Mouse (Mus musculus) kidney, adult 2 months (tissue): Measurements from ENCODE around the gene Lgals9. TPM values are rescaled to one million over a fixed set of nuclear protein-coding genes. Genes with fewer than 3 reads are reported as not detected.
"Not testable (repeated sequence)": the region's sequence is repeated elsewhere in the genome, so short reads cannot be mapped to it uniquely, and the experiment has no call there.

Experiments used
- DNase-seq: peaks from one replicate; pipeline ENCODE4 v3.0.0; 2021
- H3K27ac ChIP-seq: fragments of 200-500 bp; 2 replicates; pipeline ENCODE4 v1.5.1; 2012; ENCODE audit warnings: low read depth, low read length, control low read depth, inconsistent platforms; ENCODE audit not compliant: insufficient read depth
- H3K27me3 ChIP-seq: fragments of 200-500 bp; replicated peaks from 2 replicates; pipeline ENCODE4 v1.6.1; 2012; ENCODE audit warnings: mild to moderate bottlenecking, moderate library complexity, low read length, inconsistent platforms; ENCODE audit not compliant: control insufficient read depth, insufficient read depth
- H3K36me3 ChIP-seq: fragments of 200-500 bp; 2 replicates; pipeline ENCODE4 v1.6.1; 2012; ENCODE audit warnings: mild to moderate bottlenecking, moderate library complexity, low read length, inconsistent platforms; ENCODE audit not compliant: control insufficient read depth, insufficient read depth
- H3K4me1 ChIP-seq: fragments of 200-500 bp; 2 replicates; pipeline ENCODE4 v1.6.1; 2011; ENCODE audit warnings: low read length; ENCODE audit not compliant: control insufficient read depth, insufficient read depth
- H3K4me3 ChIP-seq: fragments of 200-500 bp; 2 replicates; pipeline ENCODE4 v1.5.1; 2011; ENCODE audit warnings: mild to moderate bottlenecking, low read depth, low read length, control low read depth; ENCODE audit not compliant: insufficient read depth
- CTCF ChIP-seq: fragments of 200-500 bp; conservative IDR thresholded peaks from 2 replicates; pipeline ENCODE4 v1.5.1; 2011; ENCODE audit warnings: low read depth, mild to moderate bottlenecking, control low read depth, low read length, moderate library complexity, mixed read lengths; ENCODE audit not compliant: insufficient read depth, insufficient read length
- POLR2A ChIP-seq: fragments of 200-500 bp; IDR thresholded peaks from one replicate; pipeline ENCODE4 v1.6.1; 2011; ENCODE audit warnings: low read depth, low read length, control low read depth
- WGBS: fragments of 180-500 bp; shearing (Covaris S2); methylation state at CpG from one replicate; pipeline ENCODE4 v1.1.7; 2018; 5-methylcytosine and 5-hydroxymethylcytosine counted together
- polyA plus RNA-seq: library from polyadenylated mRNA; depleted of rRNA; stranded (reverse); fragments of >200 nt; gene quantifications from 2 replicates; pipeline ENCODE4 v1.2.3, GENCODE M21; 2012

Lgals9 gene
- polyA plus RNA-seq, 1 experiment = 63.4 TPM

DNA sequence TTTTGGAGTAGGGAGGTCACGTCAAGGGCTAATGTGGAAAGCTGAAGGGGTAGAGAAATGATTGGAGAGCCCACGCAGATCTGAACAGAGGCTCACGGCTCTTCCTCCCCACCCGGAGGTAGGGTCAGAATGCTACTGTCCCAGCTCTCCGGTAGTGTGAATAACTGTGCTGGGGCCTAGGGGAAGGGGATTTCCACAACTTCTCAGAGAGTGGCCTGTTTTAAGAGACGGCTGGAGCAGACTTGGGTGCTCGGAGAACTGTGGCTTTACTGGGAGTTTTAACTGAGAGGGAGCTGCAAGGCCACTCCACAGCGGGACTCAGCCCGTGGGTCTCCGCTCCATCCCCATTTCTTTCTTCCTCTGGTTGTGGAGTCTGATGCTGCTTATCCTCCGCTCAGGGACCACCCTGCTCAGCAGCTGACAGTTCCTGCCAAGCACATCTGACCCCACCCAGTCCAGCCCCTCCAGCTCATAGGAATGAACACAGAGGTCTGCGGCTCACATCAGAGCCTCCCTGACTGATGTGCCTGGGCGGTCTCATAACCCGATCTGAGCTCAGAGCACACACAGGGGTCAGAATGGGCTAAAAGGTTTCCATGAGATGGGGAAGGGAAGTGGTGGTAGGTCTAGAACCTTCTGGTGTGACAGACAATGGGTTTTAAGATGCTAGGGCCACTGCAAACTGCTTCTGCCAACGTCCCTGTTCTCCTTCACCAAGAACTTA is 30.0 kb upstream of the Lgals9 start:
- Histone ChIP-seq H3K27ac (no peak overlapping the region), H3K27me3 (no peaks in the 10 kb centered on the region), H3K4me1 (no peaks in the 10 kb centered on the region), H3K4me3 (no peak overlapping the region), H3K36me3 (no peaks in the 10 kb centered on the region)
- TF ChIP-seq POLR2A = no peak
- no peak for TF ChIP-seq CTCF
- no peak for DNase-seq
- 74% methylated on average over 15 of the region's 15 CpGs for WGBS

- no peak overlapping the region for H3K27ac ChIP-seq
- no peak overlapping the region for H3K4me3 ChIP-seq
- no peaks in the 10 kb centered on the region for H3K4me1 ChIP-seq
- H3K36me3 ChIP-seq = no peaks in the 10 kb centered on the region
- H3K27me3 ChIP-seq = no peaks in the 10 kb centered on the region
- DNase-seq = no peak
- WGBS = 73% methylated on average over 9 of the region's 9 CpGs
- TF ChIP-seq POLR2A (no peak), CTCF (no peak)
These were observed 29.1 kb upstream of the Lgals9 start for GRCm38 (mm10) chr11:79013806-79014205.

GRCm38 (mm10) chr11:79013056-79013455 is 28.3 kb upstream of the Lgals9 start:
- no peaks in the 10 kb centered on the region for H3K27me3 ChIP-seq
- no peak overlapping the region for H3K27ac ChIP-seq
- H3K36me3 ChIP-seq = no peaks in the 10 kb centered on the region
- no peak for DNase-seq
- no peaks in the 10 kb centered on the region for H3K4me1 ChIP-seq
- H3K4me3 ChIP-seq = no peak overlapping the region
- TF ChIP-seq POLR2A (no peak), CTCF (no peak)

GRCm38 (mm10) chr11:79012529-79012928 is 27.8 kb upstream of the Lgals9 start:
- Histone ChIP-seq H3K4me1 (no peaks in the 10 kb centered on the region), H3K4me3 (no peak overlapping the region), H3K36me3 (no peaks in the 10 kb centered on the region), H3K27ac (no peak overlapping the region), H3K27me3 (no peaks in the 10 kb centered on the region)
- TF ChIP-seq POLR2A = no peak
- no peak for TF ChIP-seq CTCF
- DNase-seq = no peak
- 97% methylated on average over 2 of the region's 2 CpGs for WGBS

GRCm38 (mm10) chr11:79008891-79009290 is 24.1 kb upstream of the Lgals9 start:
- H3K27me3 ChIP-seq = no peaks in the 10 kb centered on the region
- TF ChIP-seq POLR2A = no peak
- no peak for TF ChIP-seq CTCF
- no peak overlapping the region for H3K27ac ChIP-seq
- DNase-seq = no peak
- no peaks in the 10 kb centered on the region for H3K36me3 ChIP-seq
- 92% methylated on average over 7 of the region's 7 CpGs for WGBS
- no peak overlapping the region for H3K4me3 ChIP-seq
- H3K4me1 ChIP-seq = no peaks in the 10 kb centered on the region

DNA sequence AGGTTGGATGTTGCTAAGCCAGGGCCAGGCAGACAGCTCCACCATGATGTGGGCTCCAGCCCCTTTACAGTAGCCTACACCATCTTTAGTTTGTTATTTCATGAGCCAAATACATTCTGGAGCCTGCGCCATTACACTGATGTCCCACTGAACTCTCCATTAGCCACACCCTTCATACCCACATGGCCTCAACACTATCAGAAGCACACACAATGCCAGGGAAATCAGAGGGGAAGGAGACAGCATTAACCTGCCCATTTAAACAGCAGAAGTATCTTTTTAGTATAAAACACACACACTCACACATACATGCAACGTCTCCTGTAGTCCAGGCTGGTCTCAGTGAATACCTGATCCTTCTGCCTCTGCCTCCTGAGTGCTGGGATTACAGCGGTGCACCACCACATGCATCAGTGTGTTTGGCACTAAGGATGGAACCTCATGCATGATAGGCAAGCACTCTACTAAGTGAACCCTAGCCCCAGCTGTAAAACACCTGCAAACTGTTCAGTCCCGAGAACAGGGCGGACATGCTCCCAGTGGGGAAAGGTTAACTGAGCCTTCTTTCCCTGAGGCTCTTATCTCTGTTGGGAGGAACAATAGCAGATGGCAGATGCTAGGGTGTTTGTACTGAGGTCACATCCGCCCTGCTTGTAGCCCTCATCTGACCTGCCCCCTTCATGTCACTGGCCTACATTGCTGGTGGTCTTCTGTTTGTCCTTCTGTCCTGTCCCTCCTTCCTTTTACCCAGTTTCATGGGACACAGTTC is 23.4 kb upstream of the Lgals9 start:
- DNase-seq = no peak
- Histone ChIP-seq H3K36me3 (no peaks in the 10 kb centered on the region), H3K27ac (no peak overlapping the region), H3K27me3 (no peaks in the 10 kb centered on the region), H3K4me3 (no peak overlapping the region), H3K4me1 (no peaks in the 10 kb centered on the region)
- WGBS = 85% methylated on average over 6 of the region's 6 CpGs
- TF ChIP-seq POLR2A (no peak), CTCF (no peak)

- DNase-seq, H3K27ac ChIP-seq: not testable (repeated sequence)
- 85% methylated on average over 3 of the region's 3 CpGs for WGBS
These were observed 22.6 kb upstream of the Lgals9 start for GRCm38 (mm10) chr11:79007356-79007755.

More at GRCm38 (mm10) chr11:79007356-79007755, 22.6 kb upstream of the Lgals9 start:
- not testable (repeated sequence) for H3K27me3 ChIP-seq, H3K36me3 ChIP-seq, H3K4me1 ChIP-seq, H3K4me3 ChIP-seq
